In the genomic region with DNA sequence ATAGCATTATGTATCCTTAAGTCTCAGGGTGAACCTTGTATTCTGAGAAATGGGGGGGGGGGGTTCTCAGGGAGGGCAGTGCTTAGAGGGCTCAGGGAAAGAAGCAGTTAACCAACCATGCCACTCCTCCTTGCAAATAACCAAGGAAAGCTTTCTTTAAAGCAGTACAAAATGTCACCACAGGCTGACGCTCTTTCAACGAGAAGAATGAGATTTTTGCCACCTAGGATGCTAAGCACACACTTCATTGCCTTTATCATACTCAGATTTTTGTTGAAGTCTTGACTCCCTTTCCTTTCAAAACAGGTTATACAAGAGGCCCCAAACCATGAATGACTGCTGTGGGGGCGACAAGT, we compare ENCODE assay signal across 8 mouse cellular contexts. TPM values are rescaled to one million over a fixed set of nuclear protein-coding genes. Genes with fewer than 3 reads are reported as not detected.
A peak's percentile ranks its signal among the peaks of the same experiment; 100 is the strongest.
DNase-seq lines count a peak whose midpoint lies in the region; TF ChIP-seq lines count a peak whose summit lies in the region.

No protein-coding gene starts in this region.

- DNase-seq in gastrocnemius, adult 2 months = no peak
- no peak for DNase-seq in gastrocnemius, postnatal 10 days
- no peak for DNase-seq in CH12.LX (ENCODE audit: extremely low read depth)
- DNase-seq in hindbrain, embryonic 10.5 days (ENCODE audit: low spot score) = no peak
- DNase-seq in midbrain, embryonic 10.5 days (ENCODE audit: low spot score) = no peak
- DNase-seq in cerebellum, postnatal 4 days (ENCODE audit: low spot score in 2 of 2) = no peak
- DNase-seq in natural killer cell, adult 2 months (ENCODE audit: low spot score in 2 of 2) = no peak
- DNase-seq in right cerebral cortex, postnatal 25 days = no peak

- no peak for TF ChIP-seq POLR2A in CH12.LX (IDR thresholded peaks at IDR 0.05; ENCODE audit: low read depth, low read length)

- peak; percentile 64 for TF ChIP-seq RAD21 in CH12.LX (IDR thresholded peaks at IDR 0.05; ENCODE audit: low read depth, low read length)

- no peak overlapping the region for H3K27ac ChIP-seq in gastrocnemius, adult 2 months
- peak overlapping the region; percentile 71 for H3K27ac ChIP-seq in CH12.LX (ENCODE audit: insufficient read depth, low read depth)
- no peak overlapping the region for H3K27ac ChIP-seq in hindbrain, embryonic 10.5 days
- no peak overlapping the region for H3K27ac ChIP-seq in midbrain, embryonic 10.5 days (replicated peaks)

- dilution Hi-C loops in CH12.LX (cut with MboI; ENCODE audit: extremely low pct_ligation_motif_present, extremely low pct_unique_long_range_greater_than_20kb, low sequenced_read_pairs) = no loop called here

- H3K4me3 ChIP-seq in gastrocnemius, adult 2 months = peak overlapping the region; percentile 81
- peak overlapping the region; percentile 89 to 93 (median 89) for H3K4me3 ChIP-seq in CH12.LX (replicated peaks in 1 of 3; ENCODE audit: low read depth in 2 of 3, low read length in 2 of 3, poor library complexity in 1 of 3)
- peak overlapping the region; percentile 61 for H3K4me3 ChIP-seq in hindbrain, embryonic 10.5 days
- H3K4me3 ChIP-seq in midbrain, embryonic 10.5 days = peak overlapping the region; percentile 60

- no peaks in the 10 kb centered on the region for H3K27me3 ChIP-seq in CH12.LX (replicated peaks)
- H3K27me3 ChIP-seq in hindbrain, embryonic 10.5 days (ENCODE audit: insufficient read depth, poor library complexity, severe bottlenecking) = peaks cover 26% of the 10 kb centered on the region
- peaks cover 35% of the 10 kb centered on the region for H3K27me3 ChIP-seq in midbrain, embryonic 10.5 days (ENCODE audit: low read depth, poor library complexity, severe bottlenecking)

- in situ Hi-C loops in CH12.LX (cut with MboI; ENCODE audit: low pct_ligation_motif_present, low pct_unique_long_range_greater_than_20kb, low sequenced_read_pairs) = loop anchor here (5.0 to 25.0 kb wide), 6 partner anchors 138 to 787 kb away; no protein-coding TSS in a partner anchor

- intact Hi-C loops in gastrocnemius, adult 2 months (cut with DNase I) = no loop called here

- H3K36me3 ChIP-seq in CH12.LX (replicated peaks in 1 of 2; ENCODE audit: control insufficient read depth in 1 of 2, insufficient read depth in 1 of 2, low read length in 1 of 2) = no peaks in the 10 kb centered on the region
- no peaks in the 10 kb centered on the region for H3K36me3 ChIP-seq in hindbrain, embryonic 10.5 days
- H3K36me3 ChIP-seq in midbrain, embryonic 10.5 days = no peaks in the 10 kb centered on the region

- no peaks in the 10 kb centered on the region for H3K9me3 ChIP-seq in CH12.LX (replicated peaks; ENCODE audit: low read length)
- no peaks in the 10 kb centered on the region for H3K9me3 ChIP-seq in hindbrain, embryonic 10.5 days
- no peaks in the 10 kb centered on the region for H3K9me3 ChIP-seq in midbrain, embryonic 10.5 days (replicated peaks)

- TF ChIP-seq CTCF in gastrocnemius, adult 2 months (IDR thresholded peaks at IDR 0.05) = no peak
- TF ChIP-seq CTCF in CH12.LX (conservative IDR thresholded peaks at IDR 0.05 in 1 of 2, IDR thresholded peaks at IDR 0.05 in 1 of 2; ENCODE audit: low read depth in 2 of 2, low read length in 2 of 2) = peak; percentile 10 to 75; a peak in 2 of 4 replicates

- no peak for TF ChIP-seq EP300 in CH12.LX (IDR thresholded peaks at IDR 0.05; ENCODE audit: low read length)

- WGBS in hindbrain, embryonic 10.5 days = 3% methylated on average over 3 of the region's 3 CpGs
- 5% methylated on average over 3 of the region's 3 CpGs for WGBS in midbrain, embryonic 10.5 days

- peak overlapping the region; percentile 98 for H3K4me2 ChIP-seq in CH12.LX (ENCODE audit: insufficient read depth, low read depth, poor library complexity, severe bottlenecking)

- H3K79me2 ChIP-seq in CH12.LX (replicated peaks; ENCODE audit: control insufficient read depth, extremely low read depth, insufficient read depth, poor library complexity, severe bottlenecking) = peaks cover 65% of the 10 kb centered on the region

- peaks cover 0 to 52% of the 10 kb centered on the region in 2 experiments; a peak in 2 of 4 replicates for H3K4me1 ChIP-seq in CH12.LX (ENCODE audit: control insufficient read depth in 1 of 2, insufficient read depth in 2 of 2)
- H3K4me1 ChIP-seq in hindbrain, embryonic 10.5 days (replicated peaks) = peaks cover 39% of the 10 kb centered on the region
- peaks cover 43% of the 10 kb centered on the region for H3K4me1 ChIP-seq in midbrain, embryonic 10.5 days

- H3K9ac ChIP-seq in CH12.LX (ENCODE audit: insufficient read depth, low read depth) = peak overlapping the region; percentile 52

TF ChIP-seq in CH12.LX, 34 proteins besides CTCF, POLR2A, EP300 and RAD21:
- TF ChIP-seq UBTF (IDR thresholded peaks at IDR 0.05; ENCODE audit: low read depth, low read length) = no peak
- TF ChIP-seq ZKSCAN1 (IDR thresholded peaks at IDR 0.05; ENCODE audit: borderline replicate concordance, low read depth, low read length) = no peak
- TF ChIP-seq SMC3 (IDR thresholded peaks at IDR 0.05; ENCODE audit: low read depth, low read length) = peak; percentile 63
- TF ChIP-seq MEF2A (IDR thresholded peaks at IDR 0.05; ENCODE audit: borderline replicate concordance, low read depth, low read length) = no peak
- 0 out of 2 replicates have a peak, but pooled peaks have one; percentile 22 for TF ChIP-seq NELFE (IDR thresholded peaks at IDR 0.05; ENCODE audit: low read depth, low read length)
- TF ChIP-seq RCOR1 (conservative IDR thresholded peaks at IDR 0.05; ENCODE audit: low read depth, low read length) = no peak
- no peak; the same call in none of the 2 replicates for TF ChIP-seq MXI1 (IDR thresholded peaks at IDR 0.05; ENCODE audit: low read depth, low read length)
- no peak for TF ChIP-seq ELF1 (IDR thresholded peaks at IDR 0.05; ENCODE audit: low read depth, low read length)
- no peak for TF ChIP-seq USF1 (IDR thresholded peaks at IDR 0.05; ENCODE audit: low read depth, low read length)
- TF ChIP-seq PAX5 (IDR thresholded peaks at IDR 0.05; ENCODE audit: low read length) = no peak
- TF ChIP-seq IRF4 (IDR thresholded peaks at IDR 0.05; ENCODE audit: low read depth, low read length) = no peak
- 0 out of 2 replicates have a peak, but pooled peaks have one; percentile 39 for TF ChIP-seq TBP (conservative IDR thresholded peaks at IDR 0.05; ENCODE audit: low read depth, low read length)
TF ChIP-seq in CH12.LX: peak in this region for 3.

RNA-seq across cellular contexts. Expression of a gene that starts 4.0 kb away (rescaled TPM):
- under 1 TPM; 0.31 to 0.59 TPM for total RNA-seq in gastrocnemius, adult 2 months (2021)
- 1 to 10 TPM; 2.5 to 3.9 TPM for total RNA-seq in gastrocnemius, postnatal 10 days (2021)
- total RNA-seq in CH12.LX (2012; rRNA removed) (56.7 and 70.6 TPM in 2 replicates), CH12.LX (2014; rRNA removed) (26.3 and 31.5 TPM in 2 replicates)
- polyA plus RNA-seq in CH12.LX (2012; ENCODE audit: insufficient read length, low read depth) = 51.3 and 54.6 TPM in 2 replicates
- 16.8 and 18.2 TPM in 2 replicates for polyA plus RNA-seq in hindbrain, embryonic 10.5 days (2016; fragmentation: Nextera tagmentation; extraction: Ambion mirVana)
- polyA plus RNA-seq in midbrain, embryonic 10.5 days (2016; fragmentation: Nextera tagmentation; extraction: Ambion mirVana) = 10.4 and 19.2 TPM in 2 replicates

Comparison
In these comparisons a context has a peak if more than half of its experiments do, and no peak if none do; other contexts are left out.
1. RNA of a gene that starts 4.0 kb away (total RNA-seq): 26.3 to 70.6 TPM in CH12.LX; 2.5 to 3.9 TPM in gastrocnemius, postnatal 10 days and 0.31 to 0.59 TPM in gastrocnemius, adult 2 months; every median in the first group is over 4 times any median in the second.
2. Peak in every context shown above with its lines, with median percentiles within 50 percentile points of each other: H3K4me3 ChIP-seq.